In genomic region chr19:28926366-28926765, GRCm38 (mm10) we compare ENCODE assay signal across 28 mouse cellular contexts. TPM values are rescaled to one million over a fixed set of nuclear protein-coding genes. Genes with fewer than 3 reads are reported as not detected.
DNase-seq lines count a peak whose midpoint lies in the region; ATAC-seq lines count a peak whose summit lies in the region.
"Had no signal": no experiment of that assay in that cellular context is flagged by ENCODE, and none has a peak within 500 bp of the region (broad histone marks: within the 10 kb centered on the region; RNA-seq: fewer than 3 reads in every experiment).

No protein-coding gene starts in this region.

- no peak overlapping the region for H3K9ac ChIP-seq in hindbrain, embryonic 14.5 days
- H3K9ac ChIP-seq: embryonic facial prominence, embryonic 13.5 days; forebrain, embryonic 13.5 days; heart, embryonic 13.5 days; hindbrain, embryonic 15.5 days; intestine, embryonic 15.5 days had no signal

- no peaks in the 10 kb centered on the region for H3K27me3 ChIP-seq in heart, embryonic 10.5 days (ENCODE audit: insufficient read depth, poor library complexity, severe bottlenecking)
- H3K27me3 ChIP-seq in hindbrain, embryonic 14.5 days (ENCODE audit: control insufficient read depth, insufficient read depth, low read length) = no peaks in the 10 kb centered on the region
- H3K27me3 ChIP-seq in midbrain, embryonic 10.5 days (ENCODE audit: low read depth, poor library complexity, severe bottlenecking) = no peaks in the 10 kb centered on the region
- H3K27me3 ChIP-seq: embryonic facial prominence, embryonic 13.5 days; forebrain, embryonic 13.5 days; heart, embryonic 13.5 days; hindbrain, embryonic 15.5 days; intestine, embryonic 15.5 days had no signal

- H3K4me3 ChIP-seq in heart, embryonic 10.5 days = no peak overlapping the region
- no peak overlapping the region for H3K4me3 ChIP-seq in hindbrain, embryonic 14.5 days (replicated peaks; ENCODE audit: low read length)
- no peak overlapping the region for H3K4me3 ChIP-seq in midbrain, embryonic 10.5 days
- H3K4me3 ChIP-seq: embryonic facial prominence, embryonic 10.5 days; embryonic facial prominence, embryonic 13.5 days; erythroblast, embryonic 14.5 days; forebrain, embryonic 13.5 days; gastrocnemius, adult 2 months; heart, embryonic 13.5 days; hindbrain, embryonic 15.5 days; intestine, embryonic 15.5 days had no signal

- 0 out of 2 replicates have a peak overlapping the region, but pooled peaks have one; percentile 42 for H3K27ac ChIP-seq in heart, embryonic 10.5 days
- H3K27ac ChIP-seq in hindbrain, embryonic 14.5 days = no peak overlapping the region
- no peak overlapping the region for H3K27ac ChIP-seq in midbrain, embryonic 10.5 days (replicated peaks)
- H3K27ac ChIP-seq: embryonic facial prominence, embryonic 10.5 days; embryonic facial prominence, embryonic 13.5 days; forebrain, embryonic 13.5 days; gastrocnemius, adult 2 months; hindbrain, embryonic 15.5 days; intestine, embryonic 15.5 days had no signal

- WGBS in heart, embryonic 10.5 days = 80% methylated on average over 5 of the region's 5 CpGs
- 88% methylated on average over 5 of the region's 5 CpGs for WGBS in hindbrain, embryonic 14.5 days
- 84% methylated on average over 5 of the region's 5 CpGs for WGBS in midbrain, embryonic 10.5 days

- no peak for DNase-seq in heart, embryonic 10.5 days (ENCODE audit: low spot score)
- no peak for DNase-seq in heart, adult 8-10 months (ENCODE audit: low spot score)
- peak; percentile 79 for DNase-seq in adrenal gland, adult 2 months
- peak; percentile 52 for DNase-seq in adrenal gland, postnatal 14 days
- no peak for DNase-seq in hindbrain, embryonic 14.5 days (ENCODE audit: low spot score)
- no peak for DNase-seq in midbrain, embryonic 10.5 days (ENCODE audit: low spot score)
- DNase-seq: cerebellum, adult 11-12 months; cerebellum, adult 8-10 months; cerebellum, postnatal 10 days; cerebellum, postnatal 36 days; embryo, embryonic 11 days; gastrocnemius, adult 2 months; gastrocnemius, postnatal 14 days; heart, adult 11 months; heart, postnatal 14 days; heart, postnatal 4 days; kidney, adult 11 months; kidney, adult 8-10 months had no signal

- peaks cover 8% of the 10 kb centered on the region for H3K4me1 ChIP-seq in heart, embryonic 10.5 days
- H3K4me1 ChIP-seq in hindbrain, embryonic 14.5 days (replicated peaks; ENCODE audit: control insufficient read depth, insufficient read depth, low read length) = no peaks in the 10 kb centered on the region
- no peaks in the 10 kb centered on the region for H3K4me1 ChIP-seq in midbrain, embryonic 10.5 days
- H3K4me1 ChIP-seq: embryonic facial prominence, embryonic 10.5 days; embryonic facial prominence, embryonic 13.5 days; forebrain, embryonic 13.5 days; hindbrain, embryonic 15.5 days; intestine, embryonic 15.5 days had no signal

- H3K36me3 ChIP-seq in heart, embryonic 10.5 days = no peaks in the 10 kb centered on the region
- H3K36me3 ChIP-seq in hindbrain, embryonic 14.5 days (replicated peaks; ENCODE audit: control insufficient read depth, insufficient read depth) = no peaks in the 10 kb centered on the region
- no peaks in the 10 kb centered on the region for H3K36me3 ChIP-seq in midbrain, embryonic 10.5 days
- H3K36me3 ChIP-seq: embryonic facial prominence, embryonic 10.5 days; embryonic facial prominence, embryonic 13.5 days; heart, embryonic 13.5 days; hindbrain, embryonic 15.5 days; intestine, embryonic 15.5 days had no signal

- no peak for ATAC-seq in hindbrain, embryonic 14.5 days (ENCODE audit: low FRiP score)
- no peak for ATAC-seq in inflammation-experienced regulatory T-cells, adult 6 months
- ATAC-seq: forebrain, embryonic 13.5 days; forebrain, embryonic 16.5 days; intestine, embryonic 15.5 days; Patski had no signal

- H3K4me2 ChIP-seq in hindbrain, embryonic 14.5 days (replicated peaks) = no peak overlapping the region
- H3K4me2 ChIP-seq: embryonic facial prominence, embryonic 13.5 days; forebrain, embryonic 13.5 days; heart, embryonic 13.5 days; hindbrain, embryonic 15.5 days; intestine, embryonic 15.5 days had no signal

- H3K9me3 ChIP-seq in heart, embryonic 10.5 days = no peaks in the 10 kb centered on the region
- H3K9me3 ChIP-seq in hindbrain, embryonic 14.5 days (ENCODE audit: control insufficient read depth, low read length) = no peaks in the 10 kb centered on the region
- no peaks in the 10 kb centered on the region for H3K9me3 ChIP-seq in midbrain, embryonic 10.5 days (replicated peaks)
- H3K9me3 ChIP-seq: embryonic facial prominence, embryonic 10.5 days; embryonic facial prominence, embryonic 13.5 days; forebrain, embryonic 13.5 days; hindbrain, embryonic 15.5 days; intestine, embryonic 15.5 days had no signal

RNA-seq across cellular contexts. Expression of gene Plpp6, which starts 37.4 kb away (rescaled TPM):
- polyA plus RNA-seq in heart, embryonic 10.5 days (2016; fragmentation: Nextera tagmentation; extraction: Ambion mirVana) = 4.6 and 6.1 TPM in 2 replicates
- 1 to 10 TPM; 6.7 to 9.4 (median 7.8) TPM for total RNA-seq in heart, adult 8-10 months (2022)
- 10 to 100 TPM; 32.0 to 35.3 TPM for total RNA-seq in adrenal gland, adult 2 months (2021)
- polyA plus RNA-seq in adrenal gland, adult 2 months (2012; rRNA removed) = 26.5 and 27.1 TPM in 2 replicates
- total RNA-seq in adrenal gland, postnatal 14 days (2021) = 22.8 and 27.4 TPM in 2 replicates
- 18.7 and 21.3 TPM in 2 replicates for polyA plus RNA-seq in hindbrain, embryonic 14.5 days (2014; fragmentation: Nextera tagmentation; extraction: Ambion mirVana)
- polyA plus RNA-seq in midbrain, embryonic 10.5 days (2016; fragmentation: Nextera tagmentation; extraction: Ambion mirVana) = 3.6 and 5.7 TPM in 2 replicates
- 1 to 10 TPM; 1.1 to 1.3 (median 1.1) TPM for polyA plus RNA-seq in inflammation-experienced regulatory T-cells, adult 6 months (2017; shearing (Covaris generic))

RNA-seq across cellular contexts. Expression of gene 4430402I18Rik, which starts 41.2 kb away (rescaled TPM):
- polyA plus RNA-seq in heart, embryonic 10.5 days (2016; fragmentation: Nextera tagmentation; extraction: Ambion mirVana) = 2.1 and 5.7 TPM in 2 replicates
- total RNA-seq in heart, adult 8-10 months (2022) = 10 to 100 TPM; 26.9 to 31.3 (median 29.9) TPM
- 1 to 10 TPM; 5.1 to 5.3 TPM for total RNA-seq in adrenal gland, adult 2 months (2021)
- polyA plus RNA-seq in adrenal gland, adult 2 months (2012; rRNA removed) = 0.65 and 1.1 TPM in 2 replicates
- 11.4 and 12.2 TPM in 2 replicates for total RNA-seq in adrenal gland, postnatal 14 days (2021)
- 0.56 and 2.0 TPM in 2 replicates for polyA plus RNA-seq in hindbrain, embryonic 14.5 days (2014; fragmentation: Nextera tagmentation; extraction: Ambion mirVana)
- polyA plus RNA-seq in midbrain, embryonic 10.5 days (2016; fragmentation: Nextera tagmentation; extraction: Ambion mirVana) = 0.33 and 0.34 TPM in 2 replicates
- polyA plus RNA-seq in inflammation-experienced regulatory T-cells, adult 6 months (2017; shearing (Covaris generic)) = not detected
- polyA plus RNA-seq: erythroblast, embryonic 14.5 days had no signal

Comparison
In these comparisons a context has a peak if more than half of its experiments do, and no peak if none do; other contexts are left out.
1. DNase-seq: peak in adrenal gland, adult 2 months (single experiment) and adrenal gland, postnatal 14 days (single experiment); none in heart, embryonic 10.5 days (single experiment), heart, adult 8-10 months (single experiment), hindbrain, embryonic 14.5 days (single experiment) and midbrain, embryonic 10.5 days (single experiment).